Mouse (Mus musculus) gastrocnemius, adult 2 months (tissue): Measurements from ENCODE around the gene Rcan1. TPM values are rescaled to one million over a fixed set of nuclear protein-coding genes. Genes with fewer than 3 reads are reported as not detected.

Experiments
- DNase-seq: peaks from one replicate; pipeline ENCODE4 v3.0.0; 2022
- H3K27ac ChIP-seq: fragments of 200-600 bp; 2 replicates; pipeline ENCODE4 v1.8.1; 2022; ENCODE audit warnings: mild to moderate bottlenecking
- H3K4me3 ChIP-seq: fragments of 200-600 bp; 2 replicates; pipeline ENCODE4 v1.8.1; 2022; ENCODE audit warnings: mild to moderate bottlenecking, moderate library complexity
- CTCF ChIP-seq: fragments of 200-600 bp; IDR thresholded peaks from 2 replicates; pipeline ENCODE4 v1.8.1; 2022; ENCODE audit warnings: antibody characterized with exemption, mild to moderate bottlenecking, moderate library complexity
- intact Hi-C: fragments of 180-260 bp; cut with DNase I; formaldehyde crosslinking; loops from one replicate; pipeline ENCODE4 v1.15.1; 2025
- total RNA-seq, 2 experiments: library from RNA; stranded (reverse); gene quantifications; 2 replicates each; pipeline ENCODE4 v1.2.3; 2021

Rcan1 gene
- total RNA-seq, 2 experiments from 2014 or later, result 76.4 to 93.3 TPM

GRCm38 (mm10) chr16:92376976-92377375, 93.7 kb downstream of the Rcan1 start:
- Histone ChIP-seq H3K27ac (no peak overlapping the region), H3K4me3 (no peak overlapping the region)
- DNase-seq, result no peak
- intact Hi-C loops, result no loop called here
- no peak for TF ChIP-seq CTCF

GRCm38 (mm10) chr16:92371623-92372022, 99.0 kb downstream of the Rcan1 start:
- no peak overlapping the region for H3K4me3 ChIP-seq
- no peak for TF ChIP-seq CTCF
- H3K27ac ChIP-seq, result no peak overlapping the region
- intact Hi-C loops, result no loop called here
- DNase-seq, result no peak

- intact Hi-C loops, result no loop called here
- TF ChIP-seq CTCF, result no peak
- no peak overlapping the region for H3K27ac ChIP-seq
These were observed 101.4 kb downstream of the Rcan1 start for GRCm38 (mm10) chr16:92369260-92369659.

GRCm38 (mm10) chr16:92365477-92365876, 105.2 kb downstream of the Rcan1 start:
- H3K27ac ChIP-seq, result no peak overlapping the region
- no peak for DNase-seq
- TF ChIP-seq CTCF, result no peak
- intact Hi-C loops, result no loop called here
- no peak overlapping the region for H3K4me3 ChIP-seq

More at GRCm38 (mm10) chr16:92369260-92369659, 101.4 kb downstream of the Rcan1 start:
- H3K4me3 ChIP-seq, result no peak overlapping the region
- DNase-seq, result peak; percentile 38

GRCm38 (mm10) chr16:92360711-92361110, 110.0 kb downstream of the Rcan1 start:
- intact Hi-C loops, result no loop called here
- TF ChIP-seq CTCF, result no peak
- H3K27ac ChIP-seq, result no peak overlapping the region

GRCm38 (mm10) chr16:92359229-92359628, 111.4 kb downstream of the Rcan1 start, which contains the start of gene Kcne1:
Kcne1 (minus strand) TSS chr16:92359468.
- intact Hi-C loops, result no loop called here
- Histone ChIP-seq H3K4me3 (no peak within 1 kb of the TSS), H3K27ac (no peak within 1 kb of the TSS)
- no peak for DNase-seq
- TF ChIP-seq CTCF, result no peak

More at GRCm38 (mm10) chr16:92360711-92361110, 110.0 kb downstream of the Rcan1 start:
- H3K4me3 ChIP-seq, result no peak overlapping the region
- peak; percentile 8 for DNase-seq

- intact Hi-C loops, result no loop called here
- Histone ChIP-seq H3K4me3 (no peak overlapping the region), H3K27ac (no peak overlapping the region)
- no peak for TF ChIP-seq CTCF
- no peak for DNase-seq
These were observed 111.9 kb downstream of the Rcan1 start for GRCm38 (mm10) chr16:92358734-92359133.

GRCm38 (mm10) chr16:92357566-92357965, 113.1 kb downstream of the Rcan1 start:
- H3K4me3 ChIP-seq, result no peak overlapping the region
- intact Hi-C loops, result no loop called here
- H3K27ac ChIP-seq, result no peak overlapping the region
- no peak for TF ChIP-seq CTCF
- DNase-seq, result no peak

GRCm38 (mm10) chr16:92357023-92357422, 113.6 kb downstream of the Rcan1 start:
- TF ChIP-seq CTCF, result no peak
- DNase-seq, result no peak
- Histone ChIP-seq H3K27ac (no peak overlapping the region), H3K4me3 (no peak overlapping the region)
- intact Hi-C loops, result no loop called here

- Histone ChIP-seq H3K4me3 (no peak overlapping the region), H3K27ac (no peak overlapping the region)
- TF ChIP-seq CTCF, result no peak
- no peak for DNase-seq
- intact Hi-C loops, result no loop called here
These were observed 114.7 kb downstream of the Rcan1 start for GRCm38 (mm10) chr16:92355982-92356381.

- Histone ChIP-seq H3K4me3 (no peak overlapping the region), H3K27ac (no peak overlapping the region)
- intact Hi-C loops, result no loop called here
- DNase-seq, result no peak
- no peak for TF ChIP-seq CTCF
These were observed 115.3 kb downstream of the Rcan1 start for GRCm38 (mm10) chr16:92355366-92355765.

- no peak for TF ChIP-seq CTCF
- intact Hi-C loops, result no loop called here
- DNase-seq, result no peak
- Histone ChIP-seq H3K27ac (no peak overlapping the region), H3K4me3 (no peak overlapping the region)
These were observed 116.8 kb downstream of the Rcan1 start for GRCm38 (mm10) chr16:92353897-92354296.

GRCm38 (mm10) chr16:92353295-92353694, 117.4 kb downstream of the Rcan1 start:
- no peak for DNase-seq
- H3K27ac ChIP-seq, result no peak overlapping the region
- no peak for TF ChIP-seq CTCF
- intact Hi-C loops, result no loop called here
- H3K4me3 ChIP-seq, result no peak overlapping the region

- intact Hi-C loops, result no loop called here
- peak; percentile 39 for DNase-seq
- Histone ChIP-seq H3K4me3 (no peak overlapping the region), H3K27ac (no peak overlapping the region)
- TF ChIP-seq CTCF, result no peak
These were observed 121.7 kb downstream of the Rcan1 start for GRCm38 (mm10) chr16:92348941-92349340.
